Mouse (Mus musculus) forebrain, embryonic 16.5 days (tissue): Measurements from ENCODE around the gene Ephx3. TPM values are rescaled to one million over a fixed set of nuclear protein-coding genes. Genes with fewer than 3 reads are reported as not detected.
"Not testable (repeated sequence)": the region's sequence is repeated elsewhere in the genome, so short reads cannot be mapped to it uniquely, and the experiment has no call there.

ENCODE experiments used
- ATAC-seq: fragments of 200-750 bp; cut with Nextera tagmentation; 2 replicates; pipeline ENCODE4 v1.8.0; 2017; ENCODE audit warnings: mild to moderate bottlenecking, moderate library complexity
- H3K27ac ChIP-seq: fragments of 300-500 bp; sonication (generic); 2 replicates; pipeline ENCODE4 v1.5.1; 2014; ENCODE audit warnings: low read length, control low read depth
- H3K27me3 ChIP-seq: fragments of 300-500 bp; sonication (generic); replicated peaks from 2 replicates; pipeline ENCODE4 v1.6.1; 2014; ENCODE audit warnings: low read length; ENCODE audit not compliant: control insufficient read depth, insufficient read depth
- H3K36me3 ChIP-seq: fragments of 300-500 bp; sonication (generic); 2 replicates; pipeline ENCODE4 v1.6.1; 2014; ENCODE audit not compliant: control insufficient read depth, insufficient read depth
- H3K4me1 ChIP-seq: fragments of 300-500 bp; sonication (generic); replicated peaks from 2 replicates; pipeline ENCODE4 v1.6.1; 2014; ENCODE audit warnings: low read length; ENCODE audit not compliant: control insufficient read depth, insufficient read depth
- H3K4me2 ChIP-seq: fragments of 300-500 bp; sonication (generic); 2 replicates; pipeline ENCODE4 v1.6.1; 2014; ENCODE audit warnings: mild to moderate bottlenecking, low read length, control low read depth
- H3K4me3 ChIP-seq: fragments of 300-500 bp; sonication (generic); replicated peaks from 2 replicates; pipeline ENCODE4 v1.5.1; 2014; ENCODE audit warnings: mild to moderate bottlenecking, low read length, control low read depth
- H3K9ac ChIP-seq: fragments of 300-500 bp; sonication (generic); replicated peaks from 2 replicates; pipeline ENCODE4 v1.6.1; 2014; ENCODE audit warnings: low read depth, low read length, control low read depth
- H3K9me3 ChIP-seq: fragments of 300-500 bp; sonication (generic); 2 replicates; pipeline ENCODE4 v1.6.1; 2016; ENCODE audit warnings: low read length; ENCODE audit not compliant: control insufficient read depth
- WGBS: fragments of 180-500 bp; shearing (Covaris S2); extraction: QIAGEN DNeasy Blood & Tissue Kit; methylation state at CpG from one replicate; pipeline ENCODE4 v1.1.7; 2014; 5-methylcytosine and 5-hydroxymethylcytosine counted together
- polyA plus RNA-seq: library from polyadenylated mRNA; unstranded; fragments of >200 nt; fragmentation: Nextera tagmentation; extraction: Ambion mirVana; gene quantifications from 2 replicates; pipeline ENCODE4 v1.2.1, GENCODE M21; 2015

Gene Ephx3
- polyA plus RNA-seq: 0.20 TPM in 1 of 2 replicates, not detected in the other

DNA sequence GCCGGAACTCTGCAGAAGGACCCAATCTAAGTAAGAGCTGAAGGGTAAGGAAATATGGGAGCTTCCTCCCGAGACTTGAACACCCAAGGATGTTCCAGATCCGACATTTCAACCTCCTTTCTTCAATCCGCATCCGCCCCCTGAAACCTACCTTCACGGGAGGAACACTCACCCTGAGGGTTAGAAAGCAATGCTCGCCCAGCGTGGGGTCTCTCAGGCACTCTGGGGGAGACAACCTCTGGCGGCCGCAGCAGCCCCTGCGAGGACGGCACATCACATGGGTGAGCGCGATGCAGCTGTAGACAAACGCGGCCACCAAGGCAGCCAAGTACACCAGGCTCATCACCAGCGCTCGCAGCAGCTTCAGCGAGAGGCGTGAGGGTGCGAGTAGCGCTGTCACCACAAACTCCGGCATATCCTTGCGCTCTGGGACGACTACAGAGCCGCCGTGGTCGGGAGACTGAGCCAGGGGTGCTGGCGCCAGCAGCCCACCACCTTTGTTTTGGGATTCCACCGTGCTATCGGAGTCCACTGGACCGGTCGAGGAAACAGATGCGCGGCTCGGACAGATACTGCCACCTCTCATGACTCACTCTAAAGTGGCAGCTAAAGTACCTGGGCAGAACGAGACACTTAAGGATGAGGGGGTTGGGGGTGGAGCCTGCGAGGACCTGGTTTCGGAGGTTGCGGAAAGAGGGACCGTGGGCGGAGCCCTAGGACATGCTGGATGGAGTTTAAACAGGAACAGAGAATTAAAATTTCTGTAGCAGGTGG, at the start of gene Ephx3:
Ephx3 (minus strand) TSS at position 687 of the 774 bp plus-strand sequence.
- Histone ChIP-seq H3K27me3 (peaks cover 7% of the 10 kb centered on the region; the same call in 1 of the 2 replicates), H3K36me3 (no peaks in the 10 kb centered on the region), H3K4me2 (peak within 1 kb of the TSS; percentile 80), H3K9ac (peak within 1 kb of the TSS; percentile 58), H3K27ac (no peak within 1 kb of the TSS), H3K4me1 (peaks cover 10% of the 10 kb centered on the region), H3K9me3 (no peaks in the 10 kb centered on the region), H3K4me3 (peak within 1 kb of the TSS; percentile 39)
- ATAC-seq: peak; percentile 63
- WGBS: 5% methylated on average over 42 of the region's 42 CpGs

DNA sequence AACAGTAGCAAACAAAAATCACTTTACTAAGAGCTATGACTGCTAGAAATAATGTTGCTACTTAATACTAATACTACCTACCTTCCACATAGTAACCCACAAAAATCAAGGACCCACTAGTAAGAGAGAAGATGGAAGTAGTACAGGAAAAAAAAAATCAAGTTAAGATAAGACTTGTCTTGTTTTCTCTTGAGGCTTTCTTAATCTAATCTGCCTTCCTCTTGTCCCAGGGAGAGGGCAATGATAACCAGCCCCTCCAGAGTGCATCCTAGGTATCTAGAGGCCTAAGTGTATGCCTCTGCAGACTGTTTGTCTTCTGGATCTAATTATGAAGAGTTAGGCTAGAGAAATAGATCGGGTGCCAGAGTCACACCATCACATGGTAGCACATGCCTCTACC, 49.2 kb upstream of the Ephx3 start:
- Histone ChIP-seq H3K36me3 (no peaks in the 10 kb centered on the region), H3K4me1 (peaks cover 19% of the 10 kb centered on the region), H3K4me3 (no peak overlapping the region), H3K27ac (no peak overlapping the region), H3K9me3 (no peaks in the 10 kb centered on the region), H3K27me3 (no peaks in the 10 kb centered on the region), H3K4me2 (no peak overlapping the region), H3K9ac (no peak overlapping the region)
- ATAC-seq: no peak
- WGBS: 90% methylated on average over 1 of the region's 1 CpGs

DNA sequence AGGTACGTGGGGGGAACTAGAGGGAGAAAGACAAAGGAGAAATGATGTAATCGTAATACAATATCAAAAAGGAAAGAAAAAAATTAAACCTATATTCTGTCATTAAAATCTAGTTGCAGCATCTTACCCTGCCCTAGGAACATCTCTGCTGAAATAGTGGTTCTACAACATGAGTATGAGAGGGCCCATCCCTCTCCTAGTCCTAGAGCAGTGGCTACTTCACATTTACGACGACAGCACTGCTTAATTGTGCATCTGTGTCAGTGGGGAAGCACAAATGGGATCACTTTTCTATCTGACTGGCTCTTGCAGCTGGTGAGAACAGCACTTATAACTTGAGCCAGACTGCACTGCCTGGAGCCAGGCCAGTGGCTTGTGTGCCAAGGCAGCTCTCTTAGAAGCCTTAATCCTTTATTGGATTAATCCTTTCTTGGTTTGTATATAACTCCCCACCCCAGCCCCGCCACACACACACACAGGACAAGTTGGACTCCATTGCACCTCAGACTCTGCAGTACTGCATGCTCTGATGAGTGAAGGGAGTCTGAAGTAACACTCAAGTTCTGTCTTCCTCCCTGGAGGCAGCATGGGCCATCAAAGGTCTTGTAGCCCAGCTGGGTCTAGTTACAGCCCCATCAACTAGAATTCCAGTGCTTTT, 46.3 kb upstream of the Ephx3 start:
- peak overlapping the region; percentile 79 for H3K27ac ChIP-seq
- H3K9me3 ChIP-seq: no peaks in the 10 kb centered on the region
- no peaks in the 10 kb centered on the region for H3K27me3 ChIP-seq
- peak; percentile 88 for ATAC-seq
- peaks cover 31% of the 10 kb centered on the region for H3K4me1 ChIP-seq
- no peak overlapping the region; the same call in 1 of the 2 replicates for H3K4me2 ChIP-seq
- no peaks in the 10 kb centered on the region for H3K36me3 ChIP-seq
- no peak overlapping the region for H3K9ac ChIP-seq
- 29% methylated on average over 5 of the region's 5 CpGs for WGBS
- H3K4me3 ChIP-seq: no peak overlapping the region

DNA sequence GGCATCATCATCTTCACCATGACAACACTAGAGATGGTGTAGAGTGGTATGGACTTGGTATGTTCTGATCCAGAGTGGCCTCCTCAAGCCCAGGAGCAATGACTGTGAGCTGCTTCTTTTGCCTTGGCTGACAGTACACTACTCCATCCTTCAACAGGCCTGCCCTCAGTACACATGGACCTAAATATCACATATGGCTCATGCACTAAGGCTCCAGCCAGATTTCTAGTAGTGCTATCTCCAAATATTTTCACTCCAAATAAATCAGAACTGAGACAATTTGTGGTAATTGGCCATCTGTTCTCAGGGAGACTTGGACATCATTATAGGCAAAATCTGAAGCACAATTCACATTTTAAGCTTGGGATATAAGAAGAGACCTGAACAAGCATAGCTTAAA, 43.8 kb upstream of the Ephx3 start:
- H3K9me3 ChIP-seq: no peaks in the 10 kb centered on the region
- no peaks in the 10 kb centered on the region for H3K27me3 ChIP-seq
- peaks cover 8% of the 10 kb centered on the region; the same call in 1 of the 2 replicates for H3K36me3 ChIP-seq
- H3K4me2 ChIP-seq: no peak overlapping the region
- no peak overlapping the region for H3K4me3 ChIP-seq
- H3K9ac ChIP-seq: no peak overlapping the region
- ATAC-seq: peak; percentile 51
- H3K27ac ChIP-seq: no peak overlapping the region
- H3K4me1 ChIP-seq: peaks cover 31% of the 10 kb centered on the region

DNA sequence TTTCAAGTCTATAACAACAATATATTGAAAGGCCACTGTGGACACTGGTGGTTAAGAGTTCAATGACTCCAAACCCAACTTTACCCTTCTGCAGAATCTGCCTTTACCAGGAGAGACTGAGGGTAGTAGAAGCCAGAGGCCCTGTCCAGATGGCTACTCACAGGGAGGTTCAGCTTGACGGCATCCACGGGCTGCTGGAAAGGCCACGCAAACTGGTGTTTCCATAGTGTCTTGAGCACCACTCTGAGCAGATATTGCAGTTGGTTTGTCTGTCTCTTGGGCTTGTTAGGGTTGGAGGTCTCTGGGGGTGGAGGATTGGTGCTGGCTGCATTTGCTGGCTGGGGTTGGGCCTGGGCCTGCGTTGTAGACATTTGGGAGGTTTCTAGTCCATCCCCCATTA, 39.9 kb upstream of the Ephx3 start:
- peaks cover 17% of the 10 kb centered on the region for H3K4me1 ChIP-seq
- no peaks in the 10 kb centered on the region for H3K27me3 ChIP-seq
- no peak overlapping the region for H3K4me2 ChIP-seq
- no peak overlapping the region for H3K9ac ChIP-seq
- no peak overlapping the region for H3K27ac ChIP-seq
- no peaks in the 10 kb centered on the region for H3K9me3 ChIP-seq
- no peak for ATAC-seq
- H3K4me3 ChIP-seq: no peak overlapping the region
- H3K36me3 ChIP-seq: peaks cover 20% of the 10 kb centered on the region
- WGBS: 97% methylated on average over 4 of the region's 4 CpGs

DNA sequence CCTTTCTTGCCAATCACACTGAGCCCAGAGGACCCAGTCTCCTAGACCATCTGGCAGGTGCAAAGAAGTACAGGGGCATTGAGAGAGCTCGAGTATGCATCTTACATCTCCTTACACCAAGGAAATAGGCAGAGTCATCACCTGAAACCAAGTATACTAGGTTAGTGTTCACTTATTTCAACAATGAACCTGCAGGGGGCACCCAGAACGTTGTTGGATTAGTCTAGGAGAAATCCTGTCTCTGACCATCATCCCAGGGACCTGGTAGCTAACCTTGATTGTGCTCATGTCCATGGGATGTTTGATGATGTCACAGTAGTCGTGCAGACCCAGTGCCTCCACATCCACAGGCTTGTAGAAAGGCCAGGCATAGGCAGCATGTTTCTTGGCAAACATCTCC, 31.5 kb upstream of the Ephx3 start:
- H3K27me3 ChIP-seq: no peaks in the 10 kb centered on the region
- H3K36me3 ChIP-seq: peaks cover 28% of the 10 kb centered on the region
- H3K9me3 ChIP-seq: no peaks in the 10 kb centered on the region
- H3K4me3 ChIP-seq: no peak overlapping the region
- no peak overlapping the region for H3K9ac ChIP-seq
- no peak overlapping the region for H3K27ac ChIP-seq
- no peaks in the 10 kb centered on the region for H3K4me1 ChIP-seq
- 74% methylated on average over 3 of the region's 3 CpGs for WGBS
- no peak overlapping the region for H3K4me2 ChIP-seq
- no peak for ATAC-seq

DNA sequence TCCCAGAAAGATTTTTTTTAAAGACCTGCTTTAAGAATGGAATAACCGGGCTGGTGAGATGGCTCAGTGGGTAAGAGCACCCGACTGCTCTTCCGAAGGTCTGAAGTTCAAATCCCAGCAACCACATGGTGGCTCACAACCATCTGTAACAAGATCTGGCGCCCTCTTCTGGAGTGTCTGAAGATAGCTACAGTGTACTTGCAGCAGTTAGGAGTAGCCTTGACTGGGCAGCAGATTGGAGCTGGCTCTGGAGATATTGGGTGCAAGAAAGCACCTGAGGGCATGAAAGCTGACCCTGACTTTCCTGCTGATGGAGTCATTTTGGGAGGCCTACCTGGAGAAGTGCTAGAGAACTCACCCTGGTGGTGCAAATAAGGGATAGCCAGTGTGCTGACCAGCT, 26.2 kb upstream of the Ephx3 start:
- not testable (repeated sequence) for H3K4me2 ChIP-seq, H3K4me1 ChIP-seq, H3K9me3 ChIP-seq, H3K4me3 ChIP-seq, H3K9ac ChIP-seq, H3K27me3 ChIP-seq, ATAC-seq, H3K27ac ChIP-seq
- 70% methylated on average over 4 of the region's 4 CpGs for WGBS
- peaks cover 34% of the 10 kb centered on the region for H3K36me3 ChIP-seq

DNA sequence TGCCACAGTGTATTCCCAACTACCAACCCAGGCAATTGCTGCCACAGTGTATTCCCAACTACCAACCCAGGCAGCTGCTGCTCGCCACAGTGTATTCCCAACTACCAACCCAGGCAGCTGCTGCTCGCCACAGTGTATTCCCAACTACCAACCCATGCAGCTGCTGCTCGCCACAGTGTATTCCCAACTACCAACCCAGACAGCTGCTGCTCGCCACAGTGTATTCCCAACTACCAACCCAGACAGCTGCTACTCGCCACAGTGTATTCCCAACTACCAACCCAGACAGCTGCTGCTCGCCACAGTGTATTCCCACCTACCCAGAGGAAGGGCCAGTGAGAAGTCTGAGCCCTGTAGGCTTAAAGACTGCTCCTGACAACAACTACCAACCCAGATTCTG, 22.2 kb upstream of the Ephx3 start:
- not testable (repeated sequence) for H3K9me3 ChIP-seq, H3K27ac ChIP-seq, ATAC-seq, H3K27me3 ChIP-seq, H3K9ac ChIP-seq, H3K4me3 ChIP-seq, H3K4me1 ChIP-seq, H3K4me2 ChIP-seq
- peaks cover 46% of the 10 kb centered on the region for H3K36me3 ChIP-seq
- WGBS: 89% methylated on average over 6 of the region's 6 CpGs

DNA sequence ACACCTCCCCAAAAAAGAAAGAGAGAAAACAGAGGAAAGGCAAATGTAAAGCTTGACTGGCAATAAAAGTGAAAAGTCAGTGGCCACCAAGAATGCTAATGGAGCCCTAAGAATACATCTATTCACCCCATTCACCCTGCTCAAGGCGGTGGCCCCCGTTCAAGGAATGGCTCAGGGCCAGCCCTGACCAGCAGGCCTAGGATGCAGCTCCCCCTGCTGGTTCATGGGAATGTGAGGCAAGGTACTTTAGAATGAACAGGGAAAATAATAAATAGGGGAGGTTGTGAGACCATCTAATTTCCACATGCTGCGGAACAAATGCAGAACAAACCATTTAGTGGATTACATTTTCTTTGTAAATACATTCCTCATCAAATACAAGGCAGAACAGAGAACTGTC, 20.4 kb upstream of the Ephx3 start:
- H3K4me3 ChIP-seq: no peak overlapping the region
- peaks cover 40% of the 10 kb centered on the region for H3K36me3 ChIP-seq
- no peak overlapping the region for H3K9ac ChIP-seq
- H3K9me3 ChIP-seq: no peaks in the 10 kb centered on the region
- no peak for ATAC-seq
- H3K4me2 ChIP-seq: no peak overlapping the region
- no peaks in the 10 kb centered on the region for H3K27me3 ChIP-seq
- 22% methylated on average over 3 of the region's 3 CpGs for WGBS
- no peak overlapping the region for H3K27ac ChIP-seq
- no peaks in the 10 kb centered on the region for H3K4me1 ChIP-seq
